Mouse (Mus musculus) splenic B cell, adult 2 months (primary cell): ENCODE measurements around the gene Tas2r143.

ENCODE experiments used
- DNase-seq: peaks from one replicate; pipeline ENCODE4 v3.0.0-alpha.2; 2011; ENCODE audit warnings: low read depth, low spot score
- H3K27me3 ChIP-seq: 2 replicates; pipeline ENCODE4 v1.6.1; 2012; ENCODE audit warnings: mild to moderate bottlenecking, low read length, moderate library complexity, mixed read lengths; ENCODE audit not compliant: control insufficient read depth, poor library complexity, insufficient read depth, severe bottlenecking
- H3K36me3 ChIP-seq: 2 replicates; pipeline ENCODE4 v1.6.1; 2012; ENCODE audit warnings: mild to moderate bottlenecking, low read length, moderate library complexity, mixed read lengths; ENCODE audit not compliant: control insufficient read depth, poor library complexity, insufficient read depth, severe bottlenecking

The Tas2r143 gene

DNA sequence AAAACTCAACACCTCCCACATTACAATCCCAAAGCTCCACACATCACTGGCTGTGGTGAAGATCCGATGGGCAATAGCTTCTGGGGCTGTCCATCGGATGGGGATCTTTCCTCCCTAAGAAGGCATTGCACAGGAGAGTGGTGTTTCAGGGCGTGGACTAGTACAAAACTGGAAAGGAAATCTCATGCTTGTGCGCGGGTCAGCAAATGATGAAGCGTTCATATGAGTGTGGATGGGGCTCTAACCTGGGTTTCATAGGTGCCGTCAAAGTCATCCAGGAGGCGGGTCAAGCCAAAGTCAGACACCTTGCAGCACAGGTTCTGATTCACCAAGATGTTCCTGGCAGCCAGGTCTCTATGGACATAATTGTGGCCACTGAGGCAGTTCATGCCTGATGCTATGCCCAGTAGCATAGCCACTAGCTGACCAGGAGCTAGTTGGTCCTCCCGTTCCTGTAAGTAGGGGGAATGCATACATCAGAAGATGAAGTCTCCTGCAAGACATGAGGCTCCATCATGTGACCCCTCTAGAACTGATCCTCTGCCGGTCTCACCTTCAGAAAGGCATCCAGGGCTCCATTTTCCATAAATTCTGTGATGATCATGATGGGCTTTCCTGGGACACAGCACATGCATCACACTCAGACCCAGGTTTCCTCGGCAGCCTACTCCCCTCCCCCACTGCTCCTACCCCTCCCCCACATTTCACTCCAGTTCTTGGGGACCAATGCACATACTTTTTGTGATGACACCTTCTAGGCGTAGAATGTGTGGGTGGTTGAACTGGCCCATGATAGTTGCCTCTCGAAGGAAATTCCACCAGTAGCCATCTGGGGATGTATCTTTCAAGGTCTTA, 38.8 kb upstream of the Tas2r143 start:
- Histone ChIP-seq H3K36me3 (peaks cover 3% of the 10 kb centered on the region), H3K27me3 (no peaks in the 10 kb centered on the region)
- no peak for DNase-seq

DNA sequence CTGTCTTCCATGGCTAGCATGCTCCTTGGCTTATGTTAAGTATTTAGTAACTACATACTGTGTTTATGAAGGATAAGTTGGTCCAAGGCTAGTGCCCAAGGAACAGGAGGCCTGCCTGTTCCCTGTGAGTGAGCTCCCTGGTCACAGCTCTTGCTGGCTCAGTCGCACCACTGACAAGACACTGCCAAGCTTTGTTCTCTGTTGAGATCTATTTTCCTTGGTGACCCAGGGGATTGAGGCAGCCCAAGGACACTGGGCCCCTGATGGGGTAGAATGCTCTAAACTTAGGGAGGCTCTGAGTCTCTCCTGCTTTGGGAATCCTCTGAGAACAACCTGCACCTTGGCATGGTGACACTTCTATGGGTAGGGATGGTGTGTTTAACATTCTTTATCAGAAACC, 38.0 kb upstream of the Tas2r143 start:
- DNase-seq = no peak
- peaks cover 3% of the 10 kb centered on the region for H3K36me3 ChIP-seq
- no peaks in the 10 kb centered on the region for H3K27me3 ChIP-seq

DNA sequence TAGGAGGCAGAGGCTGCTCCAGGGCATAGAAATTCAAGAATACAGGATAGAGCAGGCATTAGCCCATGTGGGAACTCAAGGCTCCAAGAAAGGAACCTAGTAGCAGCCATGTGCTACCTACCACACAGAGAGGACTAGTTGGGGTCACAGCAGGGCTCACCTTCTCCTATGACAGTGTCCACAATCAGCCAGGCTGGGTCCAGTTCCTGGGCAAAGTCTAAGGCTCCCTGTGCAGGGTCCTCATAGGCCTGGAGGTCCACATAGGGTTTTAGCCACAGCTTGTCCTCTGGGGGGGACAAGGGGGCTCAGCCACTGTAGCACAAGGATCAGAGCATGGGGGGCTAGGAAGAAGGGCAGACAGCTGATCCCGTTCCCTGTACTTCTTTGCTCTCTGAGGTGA, 37.5 kb upstream of the Tas2r143 start:
- Histone ChIP-seq H3K27me3 (no peaks in the 10 kb centered on the region), H3K36me3 (peaks cover 3% of the 10 kb centered on the region)
- DNase-seq = no peak

DNA sequence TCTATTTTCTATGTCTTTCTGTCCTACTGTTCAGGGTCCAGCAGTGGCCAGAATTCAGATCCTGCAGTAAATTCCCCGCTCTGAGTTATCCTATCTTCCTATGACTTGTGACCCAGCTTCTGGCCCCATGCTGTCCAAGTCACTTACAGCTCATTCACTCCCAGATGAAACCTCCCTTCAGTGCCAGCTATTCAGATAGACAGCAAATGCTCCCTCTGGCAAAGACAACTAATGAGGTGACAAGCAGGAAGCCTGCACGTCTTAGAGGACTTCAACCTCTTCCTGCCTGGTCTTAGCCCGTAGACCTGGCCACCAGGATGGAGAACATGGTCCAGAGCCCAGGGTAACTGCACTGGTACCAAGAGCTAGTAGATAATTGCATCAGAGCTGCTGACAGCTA, 37.1 kb upstream of the Tas2r143 start:
- Histone ChIP-seq H3K36me3 (peaks cover 3% of the 10 kb centered on the region), H3K27me3 (no peaks in the 10 kb centered on the region)
- no peak for DNase-seq

DNA sequence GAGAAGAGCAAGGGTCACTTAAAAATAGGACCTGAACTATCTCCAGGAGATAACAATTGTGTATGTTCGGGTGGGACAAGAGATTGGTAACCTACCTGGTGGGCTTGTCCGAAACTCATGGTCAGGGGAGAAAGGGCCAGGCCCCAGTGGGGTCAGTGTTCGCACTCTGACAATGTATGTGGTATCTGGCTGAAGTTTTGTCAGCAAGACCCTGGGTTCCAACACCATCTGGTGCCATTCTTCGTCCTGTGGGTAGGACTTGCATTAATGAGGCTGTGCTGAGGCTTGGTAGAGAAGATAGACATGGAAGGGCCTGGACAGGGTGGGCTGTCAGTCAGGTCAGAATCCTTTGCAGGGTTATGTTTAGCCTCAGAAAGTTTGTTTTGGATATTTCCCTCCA, 36.0 kb upstream of the Tas2r143 start:
- Histone ChIP-seq H3K36me3 (no peaks in the 10 kb centered on the region; the same call in 1 of the 2 replicates), H3K27me3 (no peaks in the 10 kb centered on the region)
- DNase-seq = no peak

DNA sequence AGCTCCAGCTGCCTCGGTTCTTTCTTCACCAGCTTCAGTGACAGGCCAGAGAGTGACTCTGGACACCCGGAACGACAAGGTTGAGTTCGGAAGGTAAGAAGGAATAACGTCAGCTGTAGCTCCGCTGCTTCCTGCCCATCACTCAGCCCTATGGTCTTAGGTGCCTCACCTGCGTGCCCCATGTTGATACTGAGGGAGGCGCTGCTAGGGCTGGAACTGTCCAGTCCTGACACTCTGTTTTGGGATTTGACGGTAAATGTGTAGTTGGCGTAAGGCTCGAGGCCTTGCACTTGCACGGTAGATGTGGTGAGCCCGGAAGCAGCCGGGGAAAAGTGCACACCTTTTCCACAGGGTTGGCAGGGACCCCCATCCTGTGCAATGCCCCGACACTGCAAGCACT, 35.4 kb upstream of the Tas2r143 start:
- Histone ChIP-seq H3K36me3 (no peaks in the 10 kb centered on the region), H3K27me3 (no peaks in the 10 kb centered on the region)
- DNase-seq = no peak

DNA sequence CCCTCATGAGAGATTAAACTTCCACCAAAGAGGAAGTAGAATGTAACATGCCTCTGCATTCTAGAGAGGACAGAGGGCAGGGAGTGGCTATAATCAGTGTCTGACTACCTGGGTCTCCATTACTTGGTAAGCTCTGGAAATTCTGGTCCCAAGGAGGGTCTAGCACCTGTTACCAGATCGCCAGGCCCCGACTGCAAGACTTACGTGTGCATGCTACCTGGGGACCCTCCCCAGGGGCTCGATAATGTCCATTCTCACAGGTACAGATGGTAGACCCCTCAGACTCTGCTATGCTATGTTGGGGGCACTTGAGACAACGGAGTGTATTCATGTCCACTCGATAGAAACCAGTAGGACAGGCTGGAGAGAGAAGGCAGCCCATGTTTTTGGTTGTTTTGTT, 34.8 kb upstream of the Tas2r143 start:
- no peaks in the 10 kb centered on the region for H3K36me3 ChIP-seq
- H3K27me3 ChIP-seq = no peaks in the 10 kb centered on the region
- no peak for DNase-seq

DNA sequence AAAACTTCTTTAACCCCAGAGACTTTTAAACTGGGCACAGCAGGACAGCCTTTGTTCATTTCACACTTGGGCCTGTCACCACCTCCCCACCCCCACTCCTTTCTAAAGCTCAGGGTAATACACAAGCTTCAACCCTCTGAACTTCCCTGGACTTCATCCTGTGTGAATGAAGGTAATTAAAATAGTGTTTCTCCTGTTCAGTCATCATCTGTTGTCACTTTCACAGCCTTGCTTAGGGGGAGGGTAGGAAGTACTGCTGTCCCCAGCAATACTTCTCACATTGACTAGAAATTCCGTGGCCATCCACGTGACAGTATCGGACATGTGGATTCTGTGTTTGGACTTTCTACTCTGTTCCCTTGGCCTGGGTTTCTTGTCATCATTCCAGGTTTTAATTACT, 30.2 kb upstream of the Tas2r143 start:
- Histone ChIP-seq H3K36me3 (no peaks in the 10 kb centered on the region), H3K27me3 (no peaks in the 10 kb centered on the region)
- DNase-seq = no peak

DNA sequence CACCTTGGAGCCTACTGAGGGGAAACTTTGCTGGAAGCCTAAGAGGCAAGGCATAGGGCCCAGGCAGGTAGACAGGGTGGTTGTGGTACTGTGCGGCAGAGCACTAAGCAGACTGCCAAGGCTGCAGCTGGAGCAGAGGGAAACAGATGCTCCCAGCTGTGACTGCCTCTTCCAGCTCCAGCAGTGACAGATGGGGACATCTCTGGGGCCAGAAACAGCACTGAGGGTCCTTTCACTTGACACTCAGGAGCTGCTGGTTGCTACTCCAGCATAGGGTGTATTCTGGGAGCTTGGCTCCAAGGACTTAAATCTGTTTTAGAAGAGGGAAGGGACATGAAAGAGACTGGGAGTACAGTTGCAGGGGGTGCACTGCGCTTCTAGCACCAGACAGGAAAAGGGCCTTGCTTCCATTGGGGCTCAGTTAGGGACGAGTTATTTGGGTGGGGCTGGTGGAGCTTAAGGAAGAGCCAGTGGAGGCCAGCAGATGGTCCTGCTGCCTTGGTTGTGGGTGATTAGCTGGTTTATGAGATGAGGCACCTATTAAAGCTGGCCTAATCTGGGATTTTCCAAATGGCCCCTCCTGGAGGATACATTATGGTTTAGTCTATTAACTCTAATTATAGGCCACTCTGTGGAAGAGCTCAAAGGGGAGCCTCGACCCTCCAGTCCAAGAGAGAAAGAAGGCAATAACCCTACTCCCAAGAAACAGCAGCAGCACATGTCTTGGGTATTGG, 29.2 kb upstream of the Tas2r143 start:
- Histone ChIP-seq H3K27me3 (no peaks in the 10 kb centered on the region), H3K36me3 (no peaks in the 10 kb centered on the region)
- DNase-seq = no peak

DNA sequence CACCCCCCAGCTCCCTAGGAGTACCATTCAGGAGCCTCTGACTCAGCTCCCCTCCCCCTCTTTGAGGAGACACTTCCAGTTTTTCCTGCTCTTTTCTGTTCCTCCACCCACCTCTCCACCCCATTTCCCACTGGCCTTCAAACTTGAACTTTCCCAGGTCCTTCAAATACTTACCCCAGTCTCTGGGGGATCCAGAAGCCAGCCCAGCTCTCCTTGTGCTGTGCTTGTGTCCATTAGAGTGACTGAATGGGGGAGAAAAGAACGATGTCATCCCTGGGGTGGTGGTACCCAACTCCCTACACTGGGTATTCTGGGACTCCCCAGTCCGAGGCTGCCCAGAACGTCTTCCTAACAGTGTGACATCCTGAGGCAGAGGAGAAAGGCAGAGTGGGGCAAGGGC, 28.0 kb upstream of the Tas2r143 start:
- no peaks in the 10 kb centered on the region for H3K36me3 ChIP-seq
- DNase-seq = no peak
- no peaks in the 10 kb centered on the region for H3K27me3 ChIP-seq

DNA sequence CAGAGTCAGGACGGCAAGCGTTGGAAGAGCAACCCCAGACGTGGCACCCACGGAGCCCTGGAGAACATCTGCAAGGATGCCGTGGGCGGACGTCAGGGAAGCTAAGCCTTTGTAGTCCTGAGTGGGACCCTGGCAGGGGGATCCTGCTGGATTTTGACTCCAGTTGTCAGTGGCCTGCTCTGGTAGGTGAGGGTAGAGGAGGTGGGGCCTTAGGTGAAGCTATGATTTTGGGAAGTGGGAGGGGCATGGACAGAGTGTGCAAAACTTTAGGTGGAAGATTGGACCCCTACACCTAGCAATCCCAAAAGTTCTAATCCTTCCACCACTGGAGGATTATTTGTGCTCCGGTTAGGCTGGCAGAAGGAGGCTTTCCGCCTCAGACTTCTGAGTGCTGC, 27.6 kb upstream of the Tas2r143 start:
- Histone ChIP-seq H3K36me3 (no peaks in the 10 kb centered on the region), H3K27me3 (no peaks in the 10 kb centered on the region)
- no peak for DNase-seq

DNA sequence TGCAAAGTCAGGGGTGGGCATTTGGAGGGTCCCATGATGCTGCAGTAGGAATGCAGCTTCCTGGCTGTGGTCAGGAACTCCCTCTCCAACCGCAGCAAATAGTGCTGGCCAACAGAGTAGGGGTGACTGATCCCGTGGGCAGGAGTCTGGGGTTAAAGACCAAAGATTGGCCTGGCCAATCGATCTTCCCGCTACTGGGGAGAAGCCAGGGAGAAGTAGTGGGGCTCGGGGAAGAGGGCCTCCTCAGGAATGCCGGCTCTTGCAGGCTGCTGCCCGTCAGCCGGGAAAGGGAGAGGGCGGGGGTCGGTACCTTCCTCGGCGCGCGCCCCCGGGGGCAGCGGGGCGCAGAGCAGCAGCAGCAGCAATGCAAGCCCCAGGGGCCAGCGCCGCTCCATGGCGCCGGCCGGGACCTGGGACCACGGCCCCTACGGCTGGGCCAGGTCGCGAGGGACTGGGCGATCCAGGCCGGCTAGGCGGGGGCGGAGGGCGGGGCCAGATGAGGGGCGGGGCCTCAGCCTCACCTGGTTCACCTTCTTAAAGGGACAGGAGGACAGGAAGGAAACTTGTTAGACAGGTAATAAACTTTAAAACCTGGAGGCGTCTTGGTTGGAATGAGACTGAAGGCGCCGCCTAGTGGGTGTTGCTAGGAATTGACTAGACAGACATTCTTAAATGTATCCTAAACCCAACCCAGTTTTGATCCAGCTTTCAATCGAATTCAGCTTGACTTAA, 27.1 kb upstream of the Tas2r143 start, which contains the start of gene Epha1:
Gene Epha1 (minus strand): TSS at position 453 of the 732 bp plus-strand sequence.
- H3K27me3 ChIP-seq = no peaks in the 10 kb centered on the region
- peak; percentile 73 for DNase-seq
- no peaks in the 10 kb centered on the region for H3K36me3 ChIP-seq

DNA sequence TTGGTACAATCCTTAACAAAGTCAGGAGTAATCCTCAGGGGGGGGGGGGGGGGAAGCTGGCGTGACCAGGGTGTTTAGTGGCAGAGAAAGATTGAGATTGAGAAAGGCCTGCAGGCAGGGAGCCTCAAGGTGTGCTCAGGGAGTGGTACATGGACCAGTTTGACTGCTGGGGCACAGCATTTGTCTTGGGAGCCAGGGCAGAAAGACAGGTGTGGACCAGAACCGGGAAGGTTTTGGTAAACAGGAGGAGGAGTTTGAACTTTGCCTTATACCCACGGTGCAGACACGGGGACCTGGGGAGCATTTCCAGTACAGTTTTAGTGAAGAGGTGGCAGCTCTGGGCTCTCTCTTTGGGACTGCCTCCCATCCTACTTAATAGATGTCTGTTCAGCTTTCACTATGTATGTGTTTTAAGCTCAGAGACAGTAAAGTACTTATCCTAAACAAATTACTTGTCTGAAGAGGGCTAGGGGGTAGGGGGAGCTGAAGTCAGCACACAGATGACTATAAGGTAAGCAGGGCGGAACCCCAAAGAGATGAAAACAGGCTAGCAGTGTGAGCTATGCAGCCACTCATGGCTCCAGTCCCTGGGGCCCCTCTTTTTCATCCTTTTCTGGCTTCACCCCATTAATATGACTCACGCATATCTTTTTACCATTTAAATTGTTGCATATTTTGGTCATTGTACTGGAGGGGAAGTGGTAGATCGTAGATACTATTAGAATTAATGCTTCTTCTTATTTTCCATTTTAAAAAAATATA, 26.2 kb upstream of the Tas2r143 start:
- Histone ChIP-seq H3K27me3 (no peaks in the 10 kb centered on the region), H3K36me3 (no peaks in the 10 kb centered on the region)
- DNase-seq = no peak

DNA sequence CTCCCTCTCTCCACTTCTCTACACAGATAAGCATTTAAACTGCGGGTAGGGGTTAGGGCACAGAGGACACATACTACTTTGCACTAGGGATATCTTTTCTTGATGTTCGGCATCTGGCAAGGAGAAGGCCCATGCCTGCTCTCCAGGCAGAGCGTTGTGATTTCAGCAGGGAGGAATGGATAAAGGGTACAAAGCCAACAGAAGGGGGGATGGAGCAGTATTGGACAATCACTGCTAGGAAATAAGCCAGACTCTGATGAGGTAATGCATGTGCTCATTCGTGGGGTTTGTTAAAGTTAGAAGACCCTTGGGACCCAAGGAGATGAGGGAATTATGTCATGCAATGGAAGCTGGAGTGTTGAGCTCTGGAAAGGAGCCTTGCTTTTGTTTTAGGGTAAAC, 25.3 kb upstream of the Tas2r143 start:
- DNase-seq = no peak
- no peaks in the 10 kb centered on the region for H3K27me3 ChIP-seq
- no peaks in the 10 kb centered on the region for H3K36me3 ChIP-seq
